In genomic region chr3:94476301-94477035, GRCm38 (mm10) we compare ENCODE assay signal across 1 mouse cellular context.
TF ChIP-seq lines count a peak whose summit lies in the region.

No protein-coding gene starts in this region.

TF ChIP-seq in MEL, 35 proteins besides CTCF, POLR2A, EP300 and RAD21 (continued from another document):
- TF ChIP-seq MYB (IDR thresholded peaks at IDR 0.05; ENCODE audit: low read depth, low read length), result no peak
